Mouse (Mus musculus) leukemia stem cell, adult 10-12 weeks (primary cell): Measurements from ENCODE around the gene Grk2. TPM values are rescaled to one million over a fixed set of nuclear protein-coding genes. Genes with fewer than 3 reads are reported as not detected.

Experiments used
- polyA plus RNA-seq: library from polyadenylated mRNA; stranded (reverse); fragments of >175 nt; gene quantifications from 2 replicates; pipeline ENCODE4 v1.2.3, GENCODE M21; 2012; ENCODE audit warnings: low replicate concordance

The Grk2 gene
- 462 and 498 TPM in 2 replicates for polyA plus RNA-seq

DNA sequence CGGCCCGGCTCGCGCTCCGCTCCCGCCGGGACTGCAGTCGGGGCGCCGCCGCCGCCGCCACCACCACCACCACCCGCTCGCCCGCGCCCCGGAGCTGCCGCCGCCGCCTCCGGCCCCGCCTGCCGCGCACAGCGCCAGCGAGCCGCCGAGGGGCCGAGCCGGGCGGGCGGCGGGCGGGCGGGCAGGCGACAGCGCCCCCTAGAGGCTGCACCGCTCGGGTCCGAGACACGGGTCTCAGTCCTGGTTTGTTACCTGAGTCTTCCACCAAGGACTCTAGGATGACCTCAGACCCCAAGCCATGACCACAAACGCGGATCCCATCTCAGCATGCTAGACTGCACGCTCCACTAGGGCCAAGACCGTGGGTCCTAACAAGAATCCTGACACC is at the start of gene Grk2:
Gene Grk2 (minus strand): TSS at position 33 of the 388 bp plus-strand sequence.

DNA sequence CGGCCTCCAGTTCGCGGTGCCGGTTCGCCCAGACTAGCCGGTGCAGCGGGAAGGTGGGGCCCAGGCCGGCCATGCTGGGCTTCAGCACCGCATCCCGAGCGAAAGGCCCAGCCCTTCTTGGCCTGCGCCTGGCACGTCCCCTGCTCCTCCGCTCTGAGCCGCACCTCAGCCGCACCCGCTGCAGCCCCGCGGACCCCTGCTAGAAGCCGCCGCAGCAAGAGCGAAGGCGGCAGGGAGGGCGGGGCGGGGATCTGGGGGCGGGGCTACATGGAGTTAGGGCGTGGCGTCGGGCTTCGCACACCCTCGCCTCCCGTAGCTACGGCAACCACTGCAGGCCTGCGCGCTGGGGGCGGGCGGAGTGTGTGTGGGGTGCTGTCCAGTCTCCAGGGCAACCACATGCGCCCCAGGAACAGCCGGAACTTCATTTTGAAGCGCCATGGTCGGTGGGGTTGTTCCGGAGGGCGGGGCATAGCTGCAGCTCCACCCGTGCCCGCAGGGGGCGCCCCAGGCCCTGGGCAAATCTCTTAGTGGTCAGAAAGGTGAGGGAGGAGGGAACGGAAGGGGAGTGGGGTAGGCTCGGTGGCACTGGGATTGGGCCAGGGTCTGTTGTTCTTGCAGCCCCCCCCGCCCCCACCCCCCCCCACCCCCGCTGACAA is 23.0 kb downstream of the Grk2 start, which contains the start of gene Ankrd13d:
Gene Ankrd13d (minus strand): TSS at position 240 of the 656 bp plus-strand sequence.

DNA sequence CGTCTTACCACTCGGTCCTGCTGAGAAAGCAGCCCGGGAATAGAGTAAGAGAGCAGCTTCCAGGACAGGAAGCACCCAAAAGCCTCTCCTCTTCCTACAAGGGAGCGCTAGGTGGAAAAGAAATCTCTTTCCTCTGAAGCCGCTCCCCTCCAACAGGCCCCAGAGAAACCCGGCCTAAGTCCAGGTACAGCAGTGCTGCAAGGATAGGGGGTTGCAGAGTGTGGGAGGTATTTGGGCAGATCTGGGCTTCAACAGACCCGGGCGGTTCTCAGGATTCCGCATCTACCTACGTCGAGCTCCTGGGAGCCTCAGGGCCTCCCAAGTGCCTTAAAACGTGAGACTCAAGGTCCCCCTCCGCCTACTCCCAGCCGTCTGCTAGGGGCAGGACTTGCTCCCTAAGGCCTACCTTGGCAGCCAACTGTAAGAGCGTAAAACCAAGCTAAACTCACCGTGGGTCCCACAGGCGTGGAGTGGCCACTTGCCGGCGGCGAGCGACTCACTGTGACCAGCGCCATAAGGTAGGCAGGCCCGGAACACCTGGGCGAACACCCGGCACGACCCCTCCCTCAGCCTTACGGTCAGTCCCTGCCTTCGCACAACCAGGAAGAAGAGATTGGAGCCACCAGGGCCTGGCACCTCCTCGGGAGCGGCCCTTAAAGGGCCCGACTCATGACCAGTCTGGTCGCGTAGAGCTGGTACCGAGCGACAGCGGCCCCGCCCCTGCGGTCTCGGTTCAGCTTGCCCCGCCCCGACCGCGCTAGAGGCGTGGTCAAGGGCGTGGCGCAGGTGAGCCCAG is 37.3 kb downstream of the Grk2 start, which contains the start of gene Ssh3:
Gene Ssh3 (minus strand): TSS at position 615 of the 796 bp plus-strand sequence.

Other genes with a start within 250 kb of the Grk2 start
- gene Gstp3, start 246.7 kb downstream of the Grk2 start, polyA plus RNA-seq: 8.9 and 10.2 TPM in 2 replicates
- not detected in 2 replicates for gene Cabp2, start 224.6 kb downstream of the Grk2 start, polyA plus RNA-seq
- 187 and 207 TPM in 2 replicates for gene Cdk2ap2, start 209.0 kb downstream of the Grk2 start, polyA plus RNA-seq
- gene Pitpnm1, start 206.2 kb downstream of the Grk2 start, polyA plus RNA-seq: 116 and 152 TPM in 2 replicates
- 140 and 201 TPM in 2 replicates for gene Aip, start 180.4 kb downstream of the Grk2 start, polyA plus RNA-seq
- not detected in 2 replicates for gene Gpr152, start 166.4 kb downstream of the Grk2 start, polyA plus RNA-seq
- gene Cabp4, start 162.2 kb downstream of the Grk2 start, polyA plus RNA-seq: 0.80 and 4.6 TPM in 2 replicates
- gene Coro1b, start 157.6 kb downstream of the Grk2 start, polyA plus RNA-seq: 68.6 and 81.7 TPM in 2 replicates
- 311 and 444 TPM in 2 replicates for gene Ptprcap, start 152.6 kb downstream of the Grk2 start, polyA plus RNA-seq
- 165 and 201 TPM in 2 replicates for gene Rps6kb2, start 142.9 kb downstream of the Grk2 start, polyA plus RNA-seq
- 2.9 and 5.8 TPM in 2 replicates for gene Carns1, start 130.7 kb downstream of the Grk2 start, polyA plus RNA-seq
- gene Tbc1d10c, start 114.9 kb downstream of the Grk2 start, polyA plus RNA-seq: 91.7 and 91.9 TPM in 2 replicates
- 230 and 449 TPM in 2 replicates for gene Ppp1ca, start 114.2 kb downstream of the Grk2 start, polyA plus RNA-seq
- gene Rad9a, start 104.6 kb downstream of the Grk2 start, polyA plus RNA-seq: 31.9 and 46.0 TPM in 2 replicates
- gene Clcf1, start 92.0 kb downstream of the Grk2 start, polyA plus RNA-seq: 22.4 and 34.6 TPM in 2 replicates
- 2.6 and 21.1 TPM in 2 replicates for gene AC109138.7, start 91.9 kb downstream of the Grk2 start, polyA plus RNA-seq
- 20.7 and 38.4 TPM in 2 replicates for gene Pold4, start 74.3 kb downstream of the Grk2 start, polyA plus RNA-seq
- 5.1 and 6.5 TPM in 2 replicates for gene Ssh3, start 37.0 kb downstream of the Grk2 start, polyA plus RNA-seq
- gene Ankrd13d, start 23.1 kb downstream of the Grk2 start, polyA plus RNA-seq: 7.3 and 8.3 TPM in 2 replicates
- gene Kdm2a, start 92.1 kb upstream of the Grk2 start, polyA plus RNA-seq: 52.8 and 66.9 TPM in 2 replicates
- not detected in 2 replicates for gene Rhod, start 133.2 kb upstream of the Grk2 start, polyA plus RNA-seq
- 0.09 TPM in 1 of 2 replicates, not detected in the other for gene Syt12, start 171.2 kb upstream of the Grk2 start, polyA plus RNA-seq
- gene 2010003K11Rik, start 192.4 kb upstream of the Grk2 start, polyA plus RNA-seq: not detected in 2 replicates
- gene Pcx, start 204.2 kb upstream of the Grk2 start, polyA plus RNA-seq: 18.9 and 31.7 TPM in 2 replicates